Mouse (Mus musculus): ENCODE measurements around the gene Lpp.

DNA sequence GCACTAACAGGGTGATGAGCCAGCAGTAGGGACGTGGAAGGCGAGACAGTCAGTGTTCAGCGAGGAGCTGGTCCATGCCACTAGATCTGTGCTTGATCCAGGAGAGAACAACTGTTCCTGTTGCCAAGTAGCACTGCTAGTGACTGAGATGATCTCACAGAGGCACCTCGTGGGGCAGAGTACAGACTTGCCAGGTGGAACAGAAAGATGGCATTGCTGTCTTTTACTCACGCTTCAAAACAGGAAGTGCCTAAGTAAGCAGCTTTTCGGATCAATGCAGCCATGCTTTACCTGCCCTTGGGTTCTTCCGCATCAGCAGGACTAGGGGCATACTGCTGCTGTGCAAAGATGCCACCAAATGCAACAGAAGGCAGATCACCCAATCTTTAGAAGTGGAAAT is 467.1 kb downstream of the Lpp start:
- TF ChIP-seq POLR2A (IDR thresholded peaks at IDR 0.05; ENCODE audit: control insufficient read depth, low read depth, low read length) (no peak), CTCF (IDR thresholded peaks at IDR 0.05; ENCODE audit: control insufficient read depth, insufficient read depth, insufficient replicate concordance, low read depth, low read length) (no peak)

All from testis, adult 2 months (tissue).